Mouse (Mus musculus): Measurements from ENCODE around the gene Pi4ka. TPM values are rescaled to one million over a fixed set of nuclear protein-coding genes. Genes with fewer than 3 reads are reported as not detected.
A peak's percentile ranks its signal among the peaks of the same experiment; 100 is the strongest.

The Pi4ka gene
- polyA plus RNA-seq, 1 experiment from 2014 or later, result 29.7 TPM

GRCm38 (mm10) chr16:17345141-17345812 is 60.8 kb downstream of the Pi4ka start:
- Histone ChIP-seq H3K9ac (ENCODE audit: low read depth, low read length) (no peak overlapping the region), H3K27ac (ENCODE audit: low read depth, low read length) (peak overlapping the region; percentile 16), H3K36me3 (ENCODE audit: control insufficient read depth, insufficient read depth, low read length) (peaks cover 12% of the 10 kb centered on the region), H3K9me3 (ENCODE audit: control insufficient read depth, low read length) (no peaks in the 10 kb centered on the region), H3K4me2 (no peak overlapping the region), H3K4me1 (replicated peaks; ENCODE audit: control insufficient read depth, insufficient read depth, low read length) (no peaks in the 10 kb centered on the region; the same call in 1 of the 2 replicates), H3K27me3 (replicated peaks; ENCODE audit: control insufficient read depth, insufficient read depth, low read length) (no peaks in the 10 kb centered on the region), H3K4me3 (ENCODE audit: low read depth, low read length) (no peak overlapping the region)
- 63% methylated on average over 8 of the region's 8 CpGs for WGBS
- DNase-seq (ENCODE audit: low spot score), result no peak
- ATAC-seq (replicated peaks; ENCODE audit: low FRiP score), result peak; percentile 68

- H3K9ac ChIP-seq (ENCODE audit: low read depth, low read length), result no peak overlapping the region
- ATAC-seq (replicated peaks; ENCODE audit: low FRiP score), result no peak
- H3K36me3 ChIP-seq (ENCODE audit: control insufficient read depth, insufficient read depth, low read length), result peaks cover 9% of the 10 kb centered on the region; the same call in 1 of the 2 replicates
- no peak for DNase-seq (ENCODE audit: low spot score)
- no peak overlapping the region for H3K27ac ChIP-seq (ENCODE audit: low read depth, low read length)
- WGBS, result 82% methylated on average over 4 of the region's 4 CpGs
- no peaks in the 10 kb centered on the region for H3K27me3 ChIP-seq (replicated peaks; ENCODE audit: control insufficient read depth, insufficient read depth, low read length)
- no peak overlapping the region for H3K4me3 ChIP-seq (ENCODE audit: low read depth, low read length)
- no peaks in the 10 kb centered on the region for H3K9me3 ChIP-seq (ENCODE audit: control insufficient read depth, low read length)
- no peak overlapping the region for H3K4me2 ChIP-seq
- H3K4me1 ChIP-seq (replicated peaks; ENCODE audit: control insufficient read depth, insufficient read depth, low read length), result no peaks in the 10 kb centered on the region; the same call in 1 of the 2 replicates
Measured at GRCm38 (mm10) chr16:17341847-17342246, 64.3 kb downstream of the Pi4ka start.

GRCm38 (mm10) chr16:17340705-17341104 is 65.4 kb downstream of the Pi4ka start:
- no peak overlapping the region for H3K27ac ChIP-seq (ENCODE audit: low read depth, low read length)
- no peak for ATAC-seq (replicated peaks; ENCODE audit: low FRiP score)
- H3K4me1 ChIP-seq (replicated peaks; ENCODE audit: control insufficient read depth, insufficient read depth, low read length), result no peaks in the 10 kb centered on the region; the same call in 1 of the 2 replicates
- peaks cover 7% of the 10 kb centered on the region; the same call in 1 of the 2 replicates for H3K36me3 ChIP-seq (ENCODE audit: control insufficient read depth, insufficient read depth, low read length)
- H3K9me3 ChIP-seq (ENCODE audit: control insufficient read depth, low read length), result no peaks in the 10 kb centered on the region
- WGBS, result 71% methylated on average over 2 of the region's 2 CpGs
- no peaks in the 10 kb centered on the region for H3K27me3 ChIP-seq (replicated peaks; ENCODE audit: control insufficient read depth, insufficient read depth, low read length)
- H3K9ac ChIP-seq (ENCODE audit: low read depth, low read length), result no peak overlapping the region
- no peak overlapping the region for H3K4me3 ChIP-seq (ENCODE audit: low read depth, low read length)
- no peak for DNase-seq (ENCODE audit: low spot score)
- no peak overlapping the region for H3K4me2 ChIP-seq

DNA sequence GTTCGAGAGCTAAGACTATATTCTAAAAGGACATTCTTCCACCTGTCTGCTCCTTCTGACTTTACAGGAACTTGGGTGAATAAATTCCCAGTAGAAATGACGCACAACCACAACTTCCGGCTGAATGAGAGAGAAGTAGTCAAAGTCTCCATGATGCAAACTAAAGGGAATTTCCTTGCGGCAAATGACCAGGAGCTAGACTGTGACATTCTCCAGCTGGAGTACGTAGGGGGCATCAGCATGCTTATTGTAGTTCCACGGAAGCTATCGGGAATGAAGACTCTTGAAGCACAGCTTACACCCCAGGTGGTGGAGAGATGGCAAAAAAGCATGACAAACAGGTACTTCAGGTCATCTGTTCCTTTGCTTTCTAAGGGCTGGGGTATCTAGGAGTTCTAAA is 66.4 kb downstream of the Pi4ka start:
- Histone ChIP-seq H3K9ac (ENCODE audit: low read depth, low read length) (no peak overlapping the region), H3K27me3 (replicated peaks; ENCODE audit: control insufficient read depth, insufficient read depth, low read length) (no peaks in the 10 kb centered on the region), H3K9me3 (ENCODE audit: control insufficient read depth, low read length) (no peaks in the 10 kb centered on the region), H3K4me3 (ENCODE audit: low read depth, low read length) (no peak overlapping the region), H3K4me2 (no peak overlapping the region), H3K4me1 (replicated peaks; ENCODE audit: control insufficient read depth, insufficient read depth, low read length) (no peaks in the 10 kb centered on the region; the same call in 1 of the 2 replicates), H3K36me3 (ENCODE audit: control insufficient read depth, insufficient read depth, low read length) (peaks cover 7% of the 10 kb centered on the region; the same call in 1 of the 2 replicates), H3K27ac (ENCODE audit: low read depth, low read length) (no peak overlapping the region)
- DNase-seq (ENCODE audit: low spot score), result no peak
- ATAC-seq (replicated peaks; ENCODE audit: low FRiP score), result no peak
- 88% methylated on average over 7 of the region's 7 CpGs for whole genome bisulfite sequencing

- WGBS, result 66% methylated on average over 1 of the region's 1 CpGs
- H3K36me3 ChIP-seq (ENCODE audit: control insufficient read depth, insufficient read depth, low read length), result no peaks in the 10 kb centered on the region; the same call in 1 of the 2 replicates
- no peak overlapping the region for H3K27ac ChIP-seq (ENCODE audit: low read depth, low read length)
- no peaks in the 10 kb centered on the region for H3K9me3 ChIP-seq (ENCODE audit: control insufficient read depth, low read length)
- no peak for DNase-seq (ENCODE audit: low spot score)
- ATAC-seq (replicated peaks; ENCODE audit: low FRiP score), result no peak
- no peak overlapping the region for H3K4me2 ChIP-seq
- H3K4me3 ChIP-seq (ENCODE audit: low read depth, low read length), result no peak overlapping the region
- no peak overlapping the region for H3K9ac ChIP-seq (ENCODE audit: low read depth, low read length)
- no peaks in the 10 kb centered on the region for H3K4me1 ChIP-seq (replicated peaks; ENCODE audit: control insufficient read depth, insufficient read depth, low read length)
- H3K27me3 ChIP-seq (replicated peaks; ENCODE audit: control insufficient read depth, insufficient read depth, low read length), result no peaks in the 10 kb centered on the region
Measured at GRCm38 (mm10) chr16:17336089-17336488, 70.0 kb downstream of the Pi4ka start.

GRCm38 (mm10) chr16:17334574-17334973 is 71.5 kb downstream of the Pi4ka start:
- ATAC-seq (replicated peaks; ENCODE audit: low FRiP score) (no peak), DNase-seq (ENCODE audit: low spot score) (no peak)
- H3K9ac ChIP-seq (ENCODE audit: low read depth, low read length), result no peak overlapping the region
- no peaks in the 10 kb centered on the region for H3K4me1 ChIP-seq (replicated peaks; ENCODE audit: control insufficient read depth, insufficient read depth, low read length)
- no peak overlapping the region for H3K4me2 ChIP-seq
- no peaks in the 10 kb centered on the region for H3K9me3 ChIP-seq (ENCODE audit: control insufficient read depth, low read length)
- no peak overlapping the region for H3K4me3 ChIP-seq (ENCODE audit: low read depth, low read length)
- H3K27ac ChIP-seq (ENCODE audit: low read depth, low read length), result no peak overlapping the region
- no peaks in the 10 kb centered on the region for H3K27me3 ChIP-seq (replicated peaks; ENCODE audit: control insufficient read depth, insufficient read depth, low read length)
- H3K36me3 ChIP-seq (ENCODE audit: control insufficient read depth, insufficient read depth, low read length), result no peaks in the 10 kb centered on the region; the same call in 1 of the 2 replicates

DNA sequence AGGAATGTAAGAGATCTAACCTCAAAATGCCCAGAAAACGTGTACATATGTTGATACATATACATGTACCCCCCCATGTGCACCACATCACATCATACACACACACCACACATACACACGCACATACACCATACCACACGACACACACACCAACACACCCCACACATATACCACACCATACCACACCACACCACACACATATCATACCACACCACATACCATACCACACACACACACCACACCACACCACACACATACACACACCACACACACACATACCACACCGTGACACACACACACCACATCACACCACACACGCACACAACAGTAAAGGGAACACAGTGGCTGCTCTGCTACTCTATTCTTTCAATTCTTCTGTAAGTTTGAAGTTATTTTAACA is 74.3 kb downstream of the Pi4ka start:
- H3K4me1 ChIP-seq (replicated peaks; ENCODE audit: control insufficient read depth, insufficient read depth, low read length), result no peaks in the 10 kb centered on the region
- H3K36me3 ChIP-seq (ENCODE audit: control insufficient read depth, insufficient read depth, low read length), result no peaks in the 10 kb centered on the region; the same call in 1 of the 2 replicates
- peak overlapping the region; percentile 42 for H3K4me2 ChIP-seq
- no peak overlapping the region for H3K27ac ChIP-seq (ENCODE audit: low read depth, low read length)
- no peaks in the 10 kb centered on the region for H3K9me3 ChIP-seq (ENCODE audit: control insufficient read depth, low read length)
- DNase-seq (ENCODE audit: low spot score) (no peak), ATAC-seq (replicated peaks; ENCODE audit: low FRiP score) (0 out of 2 replicates have a peak, but pooled peaks have one; percentile 47)
- WGBS, result 75% methylated on average over 5 of the region's 5 CpGs
- H3K9ac ChIP-seq (ENCODE audit: low read depth, low read length), result no peak overlapping the region
- no peaks in the 10 kb centered on the region for H3K27me3 ChIP-seq (replicated peaks; ENCODE audit: control insufficient read depth, insufficient read depth, low read length)
- H3K4me3 ChIP-seq (ENCODE audit: low read depth, low read length), result peak overlapping the region; percentile 25; the same call in 1 of the 2 replicates

- Histone ChIP-seq H3K27me3 (replicated peaks; ENCODE audit: control insufficient read depth, insufficient read depth, low read length) (no peaks in the 10 kb centered on the region), H3K4me3 (ENCODE audit: low read depth, low read length) (peak within 1 kb of the TSS; percentile 25; the same call in 1 of the 2 replicates), H3K9ac (ENCODE audit: low read depth, low read length) (no peak within 1 kb of the TSS), H3K4me2 (peak within 1 kb of the TSS; percentile 42), H3K4me1 (replicated peaks; ENCODE audit: control insufficient read depth, insufficient read depth, low read length) (no peaks in the 10 kb centered on the region), H3K36me3 (ENCODE audit: control insufficient read depth, insufficient read depth, low read length) (no peaks in the 10 kb centered on the region; the same call in 1 of the 2 replicates), H3K27ac (ENCODE audit: low read depth, low read length) (peak within 1 kb of the TSS; percentile 3; the same call in 1 of the 2 replicates), H3K9me3 (ENCODE audit: control insufficient read depth, low read length) (no peaks in the 10 kb centered on the region)
- DNase-seq (ENCODE audit: low spot score) (no peak), ATAC-seq (replicated peaks; ENCODE audit: low FRiP score) (peak; percentile 57; the same call in 1 of the 2 replicates)
- 74% methylated on average over 2 of the region's 2 CpGs for WGBS
Measured at GRCm38 (mm10) chr16:17331116-17331515, 75.0 kb downstream of the Pi4ka start, which contains the start of gene Serpind1. Gene Serpind1, plus strand, starts transcription at chr16:17331371.

Data from liver, embryonic 11.5 days (tissue).